Mouse (Mus musculus): Measurements from ENCODE around the gene Chn1.

- no peak for TF ChIP-seq CTCF (IDR thresholded peaks at IDR 0.05; ENCODE audit: borderline replicate concordance, control insufficient read depth, extremely low read depth, insufficient read depth, low read length, poor library complexity)
- no peak for TF ChIP-seq POLR2A (IDR thresholded peaks at IDR 0.05; ENCODE audit: control insufficient read depth, extremely low read depth, insufficient read depth, low read length, poor library complexity)
These were observed 170.1 kb downstream of the Chn1 start for GRCm38 (mm10) chr2:73605077-73605476.

All from thymus, adult 2 months (tissue).